Mouse (Mus musculus) forebrain, embryonic 15.5 days (tissue): ENCODE results near the gene Ric3. TPM values are rescaled to one million over a fixed set of nuclear protein-coding genes. Genes with fewer than 3 reads are reported as not detected.
A peak's percentile ranks its signal among the peaks of the same experiment; 100 is the strongest.
"Not testable (repeated sequence)": the region's sequence is repeated elsewhere in the genome, so short reads cannot be mapped to it uniquely, and the experiment has no call there.

Source experiments
- ATAC-seq: fragments of 200-750 bp; cut with Nextera tagmentation; replicated peaks from 2 replicates; pipeline ENCODE4 v1.8.0; 2017; ENCODE audit warnings: mild to moderate bottlenecking, moderate TSS enrichment, moderate library complexity
- H3K27ac ChIP-seq: fragments of 300-500 bp; sonication (generic); replicated peaks from 2 replicates; pipeline ENCODE4 v1.5.1; 2015; ENCODE audit warnings: mild to moderate bottlenecking, inconsistent platforms
- H3K27me3 ChIP-seq: fragments of 300-500 bp; sonication (generic); 2 replicates; pipeline ENCODE4 v1.6.1; 2015; ENCODE audit warnings: inconsistent platforms
- H3K36me3 ChIP-seq: fragments of 300-500 bp; sonication (generic); 2 replicates; pipeline ENCODE4 v1.6.1; 2015; ENCODE audit warnings: mild to moderate bottlenecking, inconsistent platforms
- H3K4me1 ChIP-seq: fragments of 300-500 bp; sonication (generic); 2 replicates; pipeline ENCODE4 v1.6.1; 2015; ENCODE audit warnings: inconsistent platforms
- H3K4me2 ChIP-seq: fragments of 300-500 bp; sonication (generic); replicated peaks from 2 replicates; pipeline ENCODE4 v1.6.1; 2015; ENCODE audit warnings: mild to moderate bottlenecking, inconsistent platforms
- H3K4me3 ChIP-seq: fragments of 300-500 bp; sonication (generic); 2 replicates; pipeline ENCODE4 v1.5.1; 2015; ENCODE audit warnings: mild to moderate bottlenecking, inconsistent platforms
- H3K9ac ChIP-seq: fragments of 300-500 bp; sonication (generic); replicated peaks from 2 replicates; pipeline ENCODE4 v1.6.1; 2015; ENCODE audit warnings: mild to moderate bottlenecking, inconsistent platforms
- H3K9me3 ChIP-seq: fragments of 300-500 bp; sonication (generic); 2 replicates; pipeline ENCODE4 v1.6.1; 2016; ENCODE audit warnings: inconsistent platforms
- WGBS: fragments of 180-500 bp; shearing (Covaris S2); methylation state at CpG from one replicate; pipeline ENCODE4 v1.1.7; 2015; ENCODE audit warnings: mixed read lengths; 5-methylcytosine and 5-hydroxymethylcytosine counted together
- polyA plus RNA-seq: library from polyadenylated mRNA; unstranded; fragments of >200 nt; fragmentation: Nextera tagmentation; extraction: Ambion mirVana; gene quantifications from 2 replicates; pipeline ENCODE4 v1.2.1, GENCODE M21; 2015

Ric3 gene
- polyA plus RNA-seq, 1 experiment from 2014 or later, result 30.4 TPM

DNA sequence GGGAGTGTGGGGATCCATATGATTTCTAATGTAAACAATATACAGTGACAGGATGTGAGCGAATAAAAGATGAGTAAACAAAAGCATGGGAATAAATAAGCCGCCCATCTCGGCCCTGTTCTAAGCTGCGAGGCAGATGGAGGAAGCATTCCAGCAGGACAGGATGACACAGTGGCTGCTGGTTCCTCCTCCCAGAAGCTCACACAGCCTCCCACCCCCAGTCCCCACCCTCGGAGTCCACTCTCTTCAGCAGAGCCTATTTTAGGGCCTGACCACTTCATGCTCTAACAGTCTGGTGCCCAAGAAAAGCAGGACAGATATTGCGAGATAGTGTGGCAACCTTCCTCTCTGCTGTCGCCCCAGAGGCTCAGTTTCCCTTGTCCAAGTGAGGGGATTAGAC is 14.1 kb upstream of the Ric3 start:
- Histone ChIP-seq H3K36me3 (no peaks in the 10 kb centered on the region), H3K9ac (no peak overlapping the region), H3K4me1 (no peaks in the 10 kb centered on the region), H3K27ac (no peak overlapping the region), H3K4me3 (no peak overlapping the region), H3K27me3 (peaks cover 11% of the 10 kb centered on the region; the same call in 1 of the 2 replicates), H3K9me3 (no peaks in the 10 kb centered on the region), H3K4me2 (no peak overlapping the region)
- no peak for ATAC-seq
- 76% methylated on average over 7 of the region's 7 CpGs for WGBS

- ATAC-seq, result no peak
- H3K9ac ChIP-seq, result no peak overlapping the region
- H3K27me3 ChIP-seq, result peaks cover 8% of the 10 kb centered on the region; the same call in 1 of the 2 replicates
- H3K9me3 ChIP-seq, result no peaks in the 10 kb centered on the region
- H3K27ac ChIP-seq, result no peak overlapping the region
- no peak overlapping the region for H3K4me2 ChIP-seq
- no peaks in the 10 kb centered on the region for H3K4me1 ChIP-seq
- 83% methylated on average over 4 of the region's 4 CpGs for WGBS
- H3K36me3 ChIP-seq, result no peaks in the 10 kb centered on the region
- H3K4me3 ChIP-seq, result no peak overlapping the region
Measured at GRCm38 (mm10) chr7:109096618-109097017, 13.5 kb upstream of the Ric3 start.

- ATAC-seq, result no peak
- no peaks in the 10 kb centered on the region for H3K27me3 ChIP-seq
- no peak overlapping the region for H3K27ac ChIP-seq
- no peaks in the 10 kb centered on the region for H3K36me3 ChIP-seq
- no peaks in the 10 kb centered on the region for H3K4me1 ChIP-seq
- H3K9ac ChIP-seq, result no peak overlapping the region
- H3K4me2 ChIP-seq, result no peak overlapping the region
- no peak overlapping the region for H3K4me3 ChIP-seq
- no peaks in the 10 kb centered on the region for H3K9me3 ChIP-seq
- WGBS, result no CpG with 5 or more reads among the region's 7 CpGs
Measured at GRCm38 (mm10) chr7:109094294-109094693, 11.2 kb upstream of the Ric3 start.

DNA sequence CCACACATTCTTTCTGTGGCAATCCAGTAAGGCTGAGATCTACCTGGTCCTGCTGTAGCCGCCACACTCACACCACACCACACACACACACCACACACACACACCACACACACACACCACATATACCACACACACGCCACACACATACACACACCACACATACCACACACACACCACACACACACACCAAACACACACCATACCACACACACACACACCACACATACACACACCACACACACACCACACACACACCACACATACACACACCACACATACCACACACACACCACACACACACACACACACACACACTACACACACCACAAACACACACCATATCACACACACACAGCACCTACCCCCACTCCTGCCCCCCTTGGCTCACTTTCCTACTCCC is 8.2 kb upstream of the Ric3 start:
- WGBS, result no CpG with 5 or more reads among the region's 2 CpGs
- not testable (repeated sequence) for H3K4me1 ChIP-seq, H3K9me3 ChIP-seq, H3K27ac ChIP-seq, H3K27me3 ChIP-seq, ATAC-seq, H3K36me3 ChIP-seq, H3K4me3 ChIP-seq, H3K9ac ChIP-seq, H3K4me2 ChIP-seq

GRCm38 (mm10) chr7:109086946-109087345 is 3.8 kb upstream of the Ric3 start:
- Histone ChIP-seq H3K4me1 (peaks cover 15% of the 10 kb centered on the region), H3K27ac (no peak overlapping the region), H3K9me3 (no peaks in the 10 kb centered on the region), H3K9ac (no peak overlapping the region), H3K36me3 (no peaks in the 10 kb centered on the region), H3K4me3 (no peak overlapping the region), H3K27me3 (no peaks in the 10 kb centered on the region), H3K4me2 (no peak overlapping the region)
- WGBS, result 33% methylated on average over 2 of the region's 2 CpGs
- no peak for ATAC-seq

GRCm38 (mm10) chr7:109083813-109084184 is 668 bp upstream of the Ric3 start:
- Histone ChIP-seq H3K27ac (no peak overlapping the region), H3K9ac (no peak overlapping the region), H3K4me1 (peaks cover 20% of the 10 kb centered on the region), H3K36me3 (no peaks in the 10 kb centered on the region), H3K27me3 (no peaks in the 10 kb centered on the region), H3K4me3 (peak overlapping the region; percentile 88; the same call in 1 of the 2 replicates), H3K9me3 (no peaks in the 10 kb centered on the region), H3K4me2 (peak overlapping the region; percentile 75)
- WGBS, result 72% methylated on average over 4 of the region's 4 CpGs
- no peak for ATAC-seq

- Histone ChIP-seq H3K4me3 (peak overlapping the region; percentile 88), H3K27me3 (no peaks in the 10 kb centered on the region), H3K36me3 (no peaks in the 10 kb centered on the region), H3K27ac (peak overlapping the region; percentile 34; the same call in 1 of the 2 replicates), H3K9me3 (no peaks in the 10 kb centered on the region), H3K9ac (peak overlapping the region; percentile 70), H3K4me1 (peaks cover 20% of the 10 kb centered on the region), H3K4me2 (peak overlapping the region; percentile 75)
- no peak; the same call in 1 of the 2 replicates for ATAC-seq
- 12% methylated on average over 12 of the region's 12 CpGs for WGBS
Measured at GRCm38 (mm10) chr7:109082269-109083112, 640 bp downstream of the Ric3 start.

- Histone ChIP-seq H3K27ac (no peak overlapping the region), H3K4me3 (no peak overlapping the region), H3K36me3 (no peaks in the 10 kb centered on the region), H3K9me3 (no peaks in the 10 kb centered on the region), H3K4me1 (no peaks in the 10 kb centered on the region), H3K27me3 (no peaks in the 10 kb centered on the region), H3K9ac (no peak overlapping the region), H3K4me2 (no peak overlapping the region)
- 71% methylated on average over 5 of the region's 5 CpGs for WGBS
- no peak for ATAC-seq
Measured at GRCm38 (mm10) chr7:109072326-109072725, 10.8 kb downstream of the Ric3 start.

GRCm38 (mm10) chr7:109069641-109070040 is 13.5 kb downstream of the Ric3 start:
- WGBS, result 82% methylated on average over 4 of the region's 4 CpGs
- no peak overlapping the region for H3K4me2 ChIP-seq
- H3K4me3 ChIP-seq, result no peak overlapping the region
- no peaks in the 10 kb centered on the region for H3K9me3 ChIP-seq
- H3K9ac ChIP-seq, result no peak overlapping the region
- H3K4me1 ChIP-seq, result no peaks in the 10 kb centered on the region
- no peaks in the 10 kb centered on the region for H3K27me3 ChIP-seq
- no peak for ATAC-seq
- H3K36me3 ChIP-seq, result no peaks in the 10 kb centered on the region
- no peak overlapping the region for H3K27ac ChIP-seq

DNA sequence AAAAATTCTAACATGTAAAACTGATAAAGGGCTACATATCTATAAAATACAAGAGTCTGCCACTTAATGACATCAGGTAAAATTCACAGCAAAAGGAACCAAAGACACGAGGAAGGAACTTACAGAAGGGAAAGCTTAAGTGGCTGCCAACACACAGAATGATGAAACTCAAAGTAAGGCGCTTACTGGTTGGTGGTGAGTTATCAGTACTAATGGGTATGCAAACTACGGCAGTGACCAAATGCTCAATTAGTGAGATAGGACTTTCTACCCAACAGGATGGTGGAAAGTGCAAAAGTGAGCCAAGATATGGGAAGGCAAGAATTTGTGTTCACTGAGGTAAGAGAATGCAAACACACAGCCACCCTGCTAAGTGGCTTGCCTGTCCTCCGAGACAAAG is 23.6 kb downstream of the Ric3 start:
- Histone ChIP-seq H3K4me2 (no peak overlapping the region), H3K27me3 (no peaks in the 10 kb centered on the region), H3K27ac (no peak overlapping the region), H3K4me1 (no peaks in the 10 kb centered on the region), H3K36me3 (no peaks in the 10 kb centered on the region; the same call in 1 of the 2 replicates), H3K4me3 (no peak overlapping the region), H3K9ac (no peak overlapping the region), H3K9me3 (no peaks in the 10 kb centered on the region)
- no peak for ATAC-seq
- 91% methylated on average over 4 of the region's 4 CpGs for whole genome bisulfite sequencing

DNA sequence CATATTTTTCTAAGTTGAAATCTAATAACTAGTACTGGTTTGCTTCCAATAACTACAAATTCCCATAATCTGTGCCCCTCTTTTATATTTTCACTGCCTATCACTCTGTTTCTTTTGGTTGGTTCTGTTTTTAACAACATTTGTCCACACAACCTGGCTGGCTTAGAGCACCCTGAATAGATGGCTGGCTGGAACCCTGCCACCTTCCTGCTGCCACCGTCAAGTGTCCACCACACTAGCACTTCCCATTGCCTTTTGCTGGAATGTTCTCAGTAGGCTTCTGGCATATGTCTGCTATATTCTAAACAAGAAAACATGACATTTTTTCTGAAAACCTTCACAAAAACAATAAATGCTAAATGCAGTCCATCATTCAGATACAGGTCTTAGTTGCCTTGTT is 32.3 kb downstream of the Ric3 start:
- Histone ChIP-seq H3K4me2 (no peak overlapping the region), H3K9ac (no peak overlapping the region), H3K36me3 (peaks cover 16% of the 10 kb centered on the region; the same call in 1 of the 2 replicates), H3K9me3 (no peaks in the 10 kb centered on the region), H3K27ac (no peak overlapping the region), H3K27me3 (no peaks in the 10 kb centered on the region), H3K4me1 (no peaks in the 10 kb centered on the region), H3K4me3 (no peak overlapping the region)
- ATAC-seq, result no peak
- 70% methylated on average over 1 of the region's 1 CpGs for WGBS

GRCm38 (mm10) chr7:109045876-109046275 is 37.3 kb downstream of the Ric3 start:
- H3K9me3 ChIP-seq, result no peaks in the 10 kb centered on the region
- H3K36me3 ChIP-seq, result peaks cover 10% of the 10 kb centered on the region
- no peak overlapping the region for H3K9ac ChIP-seq
- H3K27me3 ChIP-seq, result no peaks in the 10 kb centered on the region
- H3K4me2 ChIP-seq, result no peak overlapping the region
- H3K4me1 ChIP-seq, result no peaks in the 10 kb centered on the region
- WGBS, result 98% methylated on average over 2 of the region's 2 CpGs
- no peak for ATAC-seq
- H3K27ac ChIP-seq, result no peak overlapping the region
- no peak overlapping the region for H3K4me3 ChIP-seq

GRCm38 (mm10) chr7:109039445-109039844 is 43.7 kb downstream of the Ric3 start:
- peak; percentile 95 for ATAC-seq
- H3K27ac ChIP-seq, result peak overlapping the region; percentile 82
- H3K4me3 ChIP-seq, result no peak overlapping the region
- WGBS, result 50% methylated on average over 5 of the region's 5 CpGs
- no peaks in the 10 kb centered on the region for H3K27me3 ChIP-seq
- H3K36me3 ChIP-seq, result peaks cover 15% of the 10 kb centered on the region
- no peak overlapping the region for H3K9ac ChIP-seq
- H3K4me1 ChIP-seq, result peaks cover 16% of the 10 kb centered on the region
- H3K9me3 ChIP-seq, result no peaks in the 10 kb centered on the region
- no peak overlapping the region for H3K4me2 ChIP-seq
